Mouse (Mus musculus) spleen, adult 12 weeks (tissue): Measurements from ENCODE around the gene Tnfaip8l1.

Experiments
- DNase-seq: peaks from one replicate; pipeline ENCODE4 v3.0.0; 2022; ENCODE audit warnings: low spot score

Gene Tnfaip8l1

GRCm38 (mm10) chr17:56162231-56162774 lies at the start of gene Tnfaip8l1:
Gene Tnfaip8l1, plus strand, starts transcription at chr17:56162477.
- peak; percentile 81 for DNase-seq

- DNase-seq = no peak
These were observed 49.5 kb upstream of the Tnfaip8l1 start for GRCm38 (mm10) chr17:56112743-56113142.

GRCm38 (mm10) chr17:56116193-56116592 lies 46.1 kb upstream of the Tnfaip8l1 start:
- DNase-seq = no peak

GRCm38 (mm10) chr17:56117251-56117710 lies 45.0 kb upstream of the Tnfaip8l1 start, which contains the start of gene Plin5:
Gene Plin5, minus strand, starts transcription at chr17:56117596.
- DNase-seq = no peak

- DNase-seq = no peak
These were observed 42.8 kb upstream of the Tnfaip8l1 start for GRCm38 (mm10) chr17:56119431-56119830.

GRCm38 (mm10) chr17:56119981-56120880 lies 42.0 kb upstream of the Tnfaip8l1 start:
- DNase-seq = no peak

- DNase-seq = no peak
These were observed 40.5 kb upstream of the Tnfaip8l1 start, which contains the start of gene Lrg1 for GRCm38 (mm10) chr17:56121826-56122225. Gene Lrg1, minus strand, starts transcription at chr17:56122001.

- no peak for DNase-seq
These were observed 39.1 kb upstream of the Tnfaip8l1 start for GRCm38 (mm10) chr17:56123161-56123560.

GRCm38 (mm10) chr17:56123681-56124340 lies 38.5 kb upstream of the Tnfaip8l1 start:
- DNase-seq = no peak

GRCm38 (mm10) chr17:56124377-56125275 lies 37.7 kb upstream of the Tnfaip8l1 start:
- peak; percentile 21 for DNase-seq

- no peak for DNase-seq
These were observed 37.0 kb upstream of the Tnfaip8l1 start for GRCm38 (mm10) chr17:56125276-56125630.

- DNase-seq = no peak
These were observed 36.1 kb upstream of the Tnfaip8l1 start for GRCm38 (mm10) chr17:56126175-56126574.

- DNase-seq = no peak
These were observed 34.0 kb upstream of the Tnfaip8l1 start for GRCm38 (mm10) chr17:56128246-56128645.

- DNase-seq = no peak
These were observed 31.1 kb upstream of the Tnfaip8l1 start for GRCm38 (mm10) chr17:56131136-56131535.

- peak; percentile 64 for DNase-seq
These were observed 30.5 kb upstream of the Tnfaip8l1 start for GRCm38 (mm10) chr17:56131814-56132213.

- DNase-seq = peak; percentile 62
These were observed 29.6 kb upstream of the Tnfaip8l1 start for GRCm38 (mm10) chr17:56132661-56133060.

GRCm38 (mm10) chr17:56133457-56134363 lies 28.6 kb upstream of the Tnfaip8l1 start:
- DNase-seq = no peak

GRCm38 (mm10) chr17:56134463-56134971 lies 27.8 kb upstream of the Tnfaip8l1 start:
- DNase-seq = peak; percentile 60

GRCm38 (mm10) chr17:56136558-56136957 lies 25.7 kb upstream of the Tnfaip8l1 start:
- no peak for DNase-seq
